In genomic region chr2:26356678-26357077, GRCm38 (mm10) we compare ENCODE assay signal across 17 mouse cellular contexts. TPM values are rescaled to one million over a fixed set of nuclear protein-coding genes. Genes with fewer than 3 reads are reported as not detected.
A peak's percentile ranks its signal among the peaks of the same experiment; 100 is the strongest.
DNase-seq lines count a peak whose midpoint lies in the region; ATAC-seq lines count a peak whose summit lies in the region.
"Had no signal": no experiment of that assay in that cellular context is flagged by ENCODE, and none has a peak within 500 bp of the region (broad histone marks: within the 10 kb centered on the region; RNA-seq: fewer than 3 reads in every experiment).

No protein-coding gene starts in this region.

- peak overlapping the region; percentile 34 for H3K4me3 ChIP-seq in megakaryocyte, embryonic 14.5 days (replicated peaks)
- H3K4me3 ChIP-seq: kidney, embryonic 15.5 days; midbrain, embryonic 15.5 days had no signal

- peak; percentile 30 for DNase-seq in cerebellum, adult 11-12 months
- no peak for DNase-seq in cerebellum, postnatal 4 days (ENCODE audit: low spot score in 2 of 2)
- peak; percentile 41 to 75 for DNase-seq in lung, postnatal 4 days
- peak; percentile 67 for DNase-seq in thymus, postnatal 4 days
- no peak for DNase-seq in cerebellum, adult 9-10 months
- DNase-seq: forebrain, postnatal 0 days; heart, adult 18-20 months; layer of hippocampus, postnatal 36 days; liver; liver, postnatal 0 days; retina, postnatal 1 day had no signal

- H3K27me3 ChIP-seq in megakaryocyte, embryonic 14.5 days (replicated peaks): peaks cover 18% of the 10 kb centered on the region
- H3K27me3 ChIP-seq: CH12.LX; kidney, embryonic 15.5 days; midbrain, embryonic 15.5 days had no signal

- peaks cover 79% of the 10 kb centered on the region for H3K4me1 ChIP-seq in megakaryocyte, embryonic 14.5 days

- ATAC-seq in megakaryocyte, adult 5-6 weeks (ENCODE audit: poor library complexity, severe bottlenecking): no peak
- no peak for ATAC-seq in megakaryocyte-erythroid progenitor cell, adult 5-6 weeks (replicated peaks; ENCODE audit: low FRiP score, low TSS enrichment, poor library complexity, severe bottlenecking)
- ATAC-seq: forebrain, postnatal 0 days; liver, postnatal 0 days; midbrain, embryonic 15.5 days had no signal

- no peaks in the 10 kb centered on the region for H3K9me3 ChIP-seq in megakaryocyte, embryonic 14.5 days
- H3K9me3 ChIP-seq: kidney, embryonic 15.5 days; midbrain, embryonic 15.5 days had no signal

- peaks cover 58% of the 10 kb centered on the region for H3K36me3 ChIP-seq in megakaryocyte, embryonic 14.5 days (replicated peaks; ENCODE audit: low read length)
- H3K36me3 ChIP-seq: kidney, embryonic 15.5 days; midbrain, embryonic 15.5 days had no signal

RNA-seq across cellular contexts. Expression of gene Card9, which starts 4.0 kb away (rescaled TPM):
- 29.8 and 81.2 TPM in 2 replicates for polyA plus RNA-seq in megakaryocyte, embryonic 14.5 days (2012; ENCODE audit: insufficient read depth, low replicate concordance)
- 42.6 and 45.3 TPM in 2 replicates for total RNA-seq in megakaryocyte, adult 5-6 weeks (2015)
- total RNA-seq in megakaryocyte, adult 5-6 weeks (2017): 141 and 169 TPM in 2 replicates
- total RNA-seq in megakaryocyte-erythroid progenitor cell, adult 5-6 weeks (2014; fragmentation: Nextera tagmentation): 0.72 and 2.9 TPM in 2 replicates
- total RNA-seq in megakaryocyte-erythroid progenitor cell, adult 5-6 weeks (2017): 1.7 and 3.2 TPM in 2 replicates

RNA-seq across cellular contexts. Expression of gene Dnlz, which starts 4.8 kb away (rescaled TPM):
- 34.4 and 35.3 TPM in 2 replicates for polyA plus RNA-seq in megakaryocyte, embryonic 14.5 days (2012; ENCODE audit: insufficient read depth, low replicate concordance)
- total RNA-seq in megakaryocyte, adult 5-6 weeks (2015): 4.4 and 5.8 TPM in 2 replicates
- 5.1 TPM in 2 replicates for total RNA-seq in megakaryocyte, adult 5-6 weeks (2017)
- 12.7 and 20.7 TPM in 2 replicates for total RNA-seq in megakaryocyte-erythroid progenitor cell, adult 5-6 weeks (2014; fragmentation: Nextera tagmentation)
- 9.4 and 15.3 TPM in 2 replicates for total RNA-seq in megakaryocyte-erythroid progenitor cell, adult 5-6 weeks (2017)

RNA-seq across cellular contexts. Expression of gene Snapc4, which starts 23.8 kb away (rescaled TPM):
- polyA plus RNA-seq in megakaryocyte, embryonic 14.5 days (2012; ENCODE audit: insufficient read depth, low replicate concordance): 15.8 and 18.0 TPM in 2 replicates
- 6.1 and 10.7 TPM in 2 replicates for total RNA-seq in megakaryocyte, adult 5-6 weeks (2015)
- 12.2 and 13.3 TPM in 2 replicates for total RNA-seq in megakaryocyte, adult 5-6 weeks (2017)
- 64.6 and 87.4 TPM in 2 replicates for total RNA-seq in megakaryocyte-erythroid progenitor cell, adult 5-6 weeks (2014; fragmentation: Nextera tagmentation)
- 33.6 and 52.3 TPM in 2 replicates for total RNA-seq in megakaryocyte-erythroid progenitor cell, adult 5-6 weeks (2017)

RNA-seq across cellular contexts. Expression of gene Entr1, which starts 32.4 kb away (rescaled TPM):
- polyA plus RNA-seq in megakaryocyte, embryonic 14.5 days (2012; ENCODE audit: insufficient read depth, low replicate concordance): 10.0 and 30.9 TPM in 2 replicates
- total RNA-seq in megakaryocyte, adult 5-6 weeks (2015): 62.2 and 76.5 TPM in 2 replicates
- total RNA-seq in megakaryocyte, adult 5-6 weeks (2017): 60.4 and 63.4 TPM in 2 replicates
- 45.3 and 72.2 TPM in 2 replicates for total RNA-seq in megakaryocyte-erythroid progenitor cell, adult 5-6 weeks (2014; fragmentation: Nextera tagmentation)
- total RNA-seq in megakaryocyte-erythroid progenitor cell, adult 5-6 weeks (2017): 38.6 and 56.8 TPM in 2 replicates

RNA-seq across cellular contexts. Expression of gene Pmpca, which starts 32.5 kb away (rescaled TPM):
- polyA plus RNA-seq in megakaryocyte, embryonic 14.5 days (2012; ENCODE audit: insufficient read depth, low replicate concordance): 110 and 172 TPM in 2 replicates
- 26.4 and 27.1 TPM in 2 replicates for total RNA-seq in megakaryocyte, adult 5-6 weeks (2015)
- 35.0 and 38.5 TPM in 2 replicates for total RNA-seq in megakaryocyte, adult 5-6 weeks (2017)
- 75.8 and 78.0 TPM in 2 replicates for total RNA-seq in megakaryocyte-erythroid progenitor cell, adult 5-6 weeks (2014; fragmentation: Nextera tagmentation)
- 68.3 and 90.5 TPM in 2 replicates for total RNA-seq in megakaryocyte-erythroid progenitor cell, adult 5-6 weeks (2017)

Comparison
In these comparisons a context has a peak if more than half of its experiments do, and no peak if none do; other contexts are left out.
1. DNase-seq: peak in cerebellum, adult 11-12 months (single experiment), lung, postnatal 4 days (2 of 2) and thymus, postnatal 4 days (single experiment); none in cerebellum, postnatal 4 days (0 of 2) and cerebellum, adult 9-10 months (single experiment).
2. RNA of gene Card9, which starts 4.0 kb away (total RNA-seq): 42.6 to 169 TPM in megakaryocyte, adult 5-6 weeks; 0.72 to 3.2 TPM in megakaryocyte-erythroid progenitor cell, adult 5-6 weeks; every median in the first group is over 10 times any median in the second.